Mouse (Mus musculus) frontal cortex, postnatal 36 days (tissue): Measurements from ENCODE around the gene Nup205.

Source experiments
- DNase-seq, 2 experiments: peaks; one replicate each; pipeline ENCODE4 v3.0.0; 2022; ENCODE audit warnings: low spot score in 2 of 2

The Nup205 gene

DNA sequence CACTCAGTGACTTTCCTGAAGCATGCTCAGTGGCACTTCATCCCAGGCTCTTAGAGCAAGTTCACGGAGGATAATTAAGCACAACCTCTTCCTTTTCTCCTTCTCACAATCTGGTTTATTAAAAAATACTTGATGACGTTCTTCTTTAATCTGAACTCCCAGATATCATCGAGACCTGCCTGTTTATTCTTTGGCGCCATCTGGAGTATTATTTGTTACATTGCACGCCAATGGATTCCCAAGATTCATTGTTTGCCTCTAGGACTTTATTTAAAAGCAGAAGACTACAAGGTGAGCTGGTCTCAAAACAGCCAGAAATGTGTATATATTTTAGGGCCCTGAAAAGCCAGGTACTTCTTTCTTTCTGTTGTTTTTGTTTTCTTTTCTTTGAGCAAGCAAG lies 67.9 kb downstream of the Nup205 start:
- DNase-seq: no peak

DNA sequence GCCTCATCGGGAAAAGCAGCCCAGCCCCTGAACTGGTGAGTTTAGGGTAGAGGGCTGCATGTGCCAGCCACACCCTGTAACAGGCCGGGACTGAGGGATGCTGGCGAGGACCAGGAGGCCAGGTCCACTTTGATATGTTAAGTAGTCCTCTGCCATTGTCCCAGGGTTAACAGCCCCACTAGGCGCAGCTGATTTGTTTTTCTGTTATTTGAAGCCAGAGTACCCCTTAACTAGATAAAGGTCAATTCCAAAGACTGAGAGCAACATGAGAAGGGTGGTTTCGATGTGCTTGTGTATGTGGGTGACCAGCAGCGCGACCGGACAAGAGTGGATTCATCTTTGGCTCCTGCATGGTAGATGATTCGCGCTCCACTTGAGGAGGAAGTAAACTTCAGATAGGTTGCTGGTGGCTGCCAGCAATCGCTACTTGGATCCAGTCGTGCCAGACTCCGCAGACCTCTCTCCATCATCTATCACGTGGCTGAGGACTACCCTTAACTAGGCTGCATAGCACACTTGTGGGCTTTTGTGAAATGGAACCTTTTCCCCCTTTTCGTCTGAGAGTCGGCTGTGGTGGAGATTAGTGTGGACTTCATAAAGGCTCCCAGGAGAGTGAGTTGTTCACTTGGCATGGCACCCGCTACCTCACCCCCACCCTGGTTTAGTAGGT lies 74.7 kb downstream of the Nup205 start:
- no peak for DNase-seq

DNA sequence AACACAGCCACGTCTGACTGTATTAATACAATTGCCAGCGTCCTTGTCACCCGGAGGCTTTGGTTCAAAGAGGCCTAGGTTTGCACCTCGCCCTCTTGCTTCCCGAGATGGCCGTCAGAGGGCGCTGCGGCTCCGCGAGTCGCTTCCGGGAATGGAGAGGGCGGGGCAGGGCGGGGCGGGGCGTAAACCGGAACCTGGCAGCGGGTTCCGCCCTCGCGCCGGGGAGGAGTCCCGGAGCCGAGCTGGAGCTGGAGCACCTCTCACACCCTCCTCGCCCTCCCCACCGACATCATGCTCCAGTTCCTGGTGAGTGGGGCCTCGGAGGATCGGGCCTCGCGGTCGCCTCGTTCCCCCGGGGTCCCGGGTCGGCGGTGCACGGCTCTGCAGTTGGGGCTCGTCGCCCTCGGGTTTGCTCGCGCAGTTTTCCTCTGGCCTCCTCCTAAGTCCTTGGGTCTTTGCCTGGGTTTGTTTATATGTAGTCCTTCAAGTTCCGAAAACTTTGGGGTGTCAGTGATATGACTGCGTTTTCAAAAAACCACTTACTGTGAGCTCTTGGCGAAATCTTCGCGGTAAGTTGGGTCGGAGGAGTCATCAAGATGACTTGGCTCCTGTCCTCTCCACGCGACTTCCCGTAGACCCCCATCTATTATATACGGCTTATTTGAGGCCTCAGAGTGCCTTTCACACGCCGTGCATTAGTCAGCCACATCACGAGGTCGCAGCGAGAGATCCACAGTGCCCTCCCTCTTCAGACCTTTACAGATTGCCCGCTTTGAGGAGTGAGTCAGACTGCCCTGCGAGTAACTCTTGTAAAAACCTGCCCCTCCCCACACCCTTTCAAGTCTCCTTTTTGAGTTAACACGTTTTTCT lies 75.5 kb downstream of the Nup205 start:
- peak; percentile 77 to 82 for DNase-seq

- no peak for DNase-seq
Measured at GRCm38 (mm10) chr6:35253474-35253873, 76.3 kb downstream of the Nup205 start.

- DNase-seq: no peak
Measured at GRCm38 (mm10) chr6:35254136-35254904, 77.1 kb downstream of the Nup205 start.

- DNase-seq: no peak
Measured at GRCm38 (mm10) chr6:35255017-35255416, 77.8 kb downstream of the Nup205 start.

DNA sequence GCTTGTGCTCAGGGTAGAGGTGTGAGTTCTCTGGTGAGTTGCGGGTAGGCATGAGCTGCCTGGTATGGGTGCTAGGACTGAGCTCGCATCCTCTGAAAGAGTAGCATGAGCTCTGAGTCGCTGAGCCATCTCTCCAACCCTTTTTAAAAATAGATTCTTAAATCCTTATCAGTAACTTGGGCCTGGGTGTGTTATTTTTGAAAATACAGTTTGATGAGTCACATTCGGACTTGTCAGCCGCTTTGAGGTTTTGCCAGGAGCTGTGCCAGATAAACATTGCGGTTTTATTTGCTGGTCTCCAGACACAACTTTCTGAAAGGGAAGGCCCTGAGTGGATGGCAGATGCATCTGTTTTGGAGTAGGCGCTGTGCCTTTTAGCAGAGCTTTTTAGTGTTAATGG lies 79.5 kb downstream of the Nup205 start:
- DNase-seq: peak; percentile 47 to 60

DNA sequence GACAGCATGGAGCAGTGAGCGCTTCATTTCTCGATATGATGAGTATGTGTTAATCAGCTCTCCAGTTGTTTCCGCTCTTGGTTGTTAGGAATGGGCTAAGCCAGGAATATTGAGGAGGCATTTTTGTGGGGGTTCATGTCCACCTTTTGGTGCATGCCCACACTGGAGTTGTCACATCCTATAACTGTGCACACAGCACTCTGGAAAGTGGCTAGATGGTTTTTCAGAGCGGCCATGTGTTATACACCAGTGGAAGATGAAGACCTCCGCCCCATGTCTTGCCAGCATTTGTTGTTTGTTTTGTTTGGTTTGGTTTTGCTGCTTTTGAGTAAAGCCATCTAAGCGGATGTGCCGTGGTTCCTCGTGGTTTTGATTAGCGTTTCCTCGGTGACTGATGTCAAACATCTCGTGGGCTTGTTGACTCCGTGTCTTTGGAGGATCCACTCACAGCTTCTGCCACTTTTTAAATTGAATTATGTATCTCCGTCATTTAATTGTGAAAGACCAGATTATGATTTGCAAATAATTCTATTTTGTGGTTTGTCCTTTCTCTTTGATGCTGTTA lies 80.5 kb downstream of the Nup205 start:
- no peak for DNase-seq

- no peak for DNase-seq
Measured at GRCm38 (mm10) chr6:35258922-35259321, 81.7 kb downstream of the Nup205 start.

DNA sequence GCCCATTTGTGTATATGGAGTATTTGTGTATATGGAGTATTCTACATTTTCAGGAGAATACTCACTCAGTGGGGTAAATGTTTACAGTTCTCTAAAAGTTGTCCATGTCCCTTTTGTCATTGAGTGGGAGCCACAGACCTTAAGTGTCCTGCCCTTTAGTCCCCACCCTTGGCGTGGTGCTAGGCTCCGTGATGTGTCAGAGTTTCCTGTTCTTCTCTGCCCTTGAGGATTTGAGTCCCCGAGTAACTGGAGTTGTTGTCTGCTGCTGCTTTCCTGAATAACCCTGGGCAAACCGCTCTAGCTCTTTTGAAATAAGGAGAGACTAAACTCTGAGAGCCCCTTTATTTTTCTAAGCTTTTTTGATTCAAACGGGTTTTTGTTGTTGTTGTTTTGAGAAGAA lies 82.3 kb downstream of the Nup205 start:
- DNase-seq: no peak

DNA sequence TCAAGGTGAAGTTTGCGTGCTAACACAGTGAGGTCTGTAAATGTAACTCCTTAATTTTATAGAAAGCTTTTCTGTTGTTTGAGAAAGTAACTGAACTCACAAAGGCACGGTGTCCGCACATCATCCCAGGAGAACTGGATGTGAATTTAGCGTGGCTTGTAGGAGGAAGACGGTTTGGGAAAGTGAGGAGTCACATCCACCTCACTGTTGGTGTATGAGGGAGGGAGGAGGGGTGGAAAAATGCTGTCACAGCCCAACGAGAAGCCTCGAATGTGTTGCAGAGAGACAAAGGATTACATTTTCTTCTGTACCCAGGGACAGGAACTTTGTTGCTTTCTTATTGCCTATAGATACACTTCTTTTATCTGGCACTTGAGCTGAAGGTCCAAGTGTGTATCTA lies 83.3 kb downstream of the Nup205 start:
- DNase-seq: no peak

GRCm38 (mm10) chr6:35265580-35266278 lies 88.5 kb downstream of the Nup205 start:
- DNase-seq: no peak

DNA sequence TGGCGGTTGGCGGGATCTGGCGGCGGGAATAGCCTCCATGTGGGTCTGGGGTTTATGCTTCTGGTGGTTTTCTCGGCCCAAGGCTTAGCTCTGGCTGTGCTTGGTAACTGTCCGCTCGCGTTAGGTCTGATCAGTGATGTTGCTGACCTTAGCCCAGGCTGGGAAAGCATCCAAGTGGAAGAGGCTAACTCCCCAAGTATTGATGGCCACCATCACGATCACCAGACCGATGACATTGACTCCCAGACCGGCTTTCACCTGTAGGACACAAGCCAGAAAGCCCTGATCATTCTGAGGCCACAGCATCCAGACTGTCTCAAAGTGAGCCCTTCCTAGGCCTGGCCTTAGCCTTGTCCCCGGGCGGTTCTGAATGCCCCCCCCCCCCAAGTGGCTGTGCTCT lies 91.5 kb downstream of the Nup205 start:
- DNase-seq: no peak

- no peak for DNase-seq
Measured at GRCm38 (mm10) chr6:35269643-35270042, 92.4 kb downstream of the Nup205 start.

DNA sequence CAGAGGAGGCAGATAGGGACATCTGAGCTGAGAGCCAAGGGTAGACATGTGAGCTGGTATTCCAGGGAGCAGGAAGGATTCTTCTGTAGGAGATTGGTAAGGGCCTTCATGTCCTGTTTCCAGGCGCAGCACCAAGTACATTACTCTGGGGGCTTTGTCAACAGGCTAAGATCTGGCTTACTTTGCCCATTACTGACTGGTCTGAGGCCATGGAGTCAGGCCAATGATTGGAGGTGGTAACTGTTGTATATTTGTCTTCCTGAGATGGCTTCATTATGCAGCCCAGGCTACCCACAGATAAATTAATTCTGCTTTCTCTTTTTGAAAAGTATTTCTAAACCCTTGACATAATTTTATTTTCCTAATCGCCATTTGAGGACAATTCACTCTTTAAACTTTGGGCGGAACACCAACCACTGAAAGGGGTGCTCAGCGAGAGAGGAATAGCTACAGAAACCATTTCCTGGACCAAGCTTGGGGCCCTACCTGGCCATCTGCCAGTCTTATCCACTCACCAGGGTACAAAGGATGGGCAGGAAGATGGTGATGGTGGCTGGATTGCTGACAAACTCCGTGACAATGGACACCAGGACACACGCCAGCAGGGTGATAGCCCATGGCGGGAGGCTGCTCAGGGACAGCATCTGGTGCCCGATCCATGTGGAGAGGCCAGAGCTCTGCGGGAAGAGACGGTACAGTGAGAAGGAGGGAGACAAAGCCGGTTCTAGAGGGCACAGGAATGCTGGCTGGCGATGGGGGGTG lies 94.1 kb downstream of the Nup205 start:
- DNase-seq: no peak

DNA sequence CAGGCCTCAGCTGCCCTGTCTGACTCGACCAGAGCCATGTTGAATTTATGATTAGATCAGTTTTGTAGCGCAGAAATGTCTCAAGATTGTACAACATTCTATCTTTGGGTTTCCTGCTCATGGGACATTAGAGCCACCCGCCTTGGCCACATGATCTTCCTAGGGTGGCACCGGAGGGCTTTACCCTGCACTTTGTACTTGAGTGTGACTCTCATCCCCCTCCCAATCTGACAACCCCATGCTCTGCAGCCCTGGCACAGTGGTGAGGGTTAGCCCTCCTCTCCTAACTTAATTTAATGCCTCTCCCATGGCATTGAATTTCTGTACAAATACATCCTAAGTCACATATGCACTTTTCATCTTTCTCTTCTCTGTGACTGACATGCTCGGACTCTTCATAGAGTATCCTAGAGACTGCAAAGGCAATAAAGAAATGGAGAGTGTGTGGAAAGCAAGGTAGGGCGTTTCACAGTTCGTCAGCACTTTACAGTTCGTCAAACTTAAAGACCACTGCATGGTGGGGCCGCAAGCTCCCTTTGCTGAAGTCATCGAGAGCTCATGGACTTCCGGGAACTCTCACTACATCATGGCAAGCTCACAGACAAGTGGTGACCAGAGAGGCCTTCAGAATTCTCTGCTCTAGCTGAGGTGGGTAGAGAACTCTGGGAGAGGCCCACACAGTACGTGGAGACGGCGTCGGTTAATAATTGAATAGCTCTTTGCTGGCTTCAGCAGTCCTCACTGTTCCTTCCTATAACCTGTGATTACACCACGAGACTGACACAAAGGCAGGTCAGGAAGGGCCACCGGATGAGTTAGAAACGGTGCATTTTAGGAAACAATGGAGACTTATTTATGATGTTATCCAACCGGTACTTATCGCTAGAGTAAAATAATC lies 94.9 kb downstream of the Nup205 start:
- DNase-seq: no peak

DNA sequence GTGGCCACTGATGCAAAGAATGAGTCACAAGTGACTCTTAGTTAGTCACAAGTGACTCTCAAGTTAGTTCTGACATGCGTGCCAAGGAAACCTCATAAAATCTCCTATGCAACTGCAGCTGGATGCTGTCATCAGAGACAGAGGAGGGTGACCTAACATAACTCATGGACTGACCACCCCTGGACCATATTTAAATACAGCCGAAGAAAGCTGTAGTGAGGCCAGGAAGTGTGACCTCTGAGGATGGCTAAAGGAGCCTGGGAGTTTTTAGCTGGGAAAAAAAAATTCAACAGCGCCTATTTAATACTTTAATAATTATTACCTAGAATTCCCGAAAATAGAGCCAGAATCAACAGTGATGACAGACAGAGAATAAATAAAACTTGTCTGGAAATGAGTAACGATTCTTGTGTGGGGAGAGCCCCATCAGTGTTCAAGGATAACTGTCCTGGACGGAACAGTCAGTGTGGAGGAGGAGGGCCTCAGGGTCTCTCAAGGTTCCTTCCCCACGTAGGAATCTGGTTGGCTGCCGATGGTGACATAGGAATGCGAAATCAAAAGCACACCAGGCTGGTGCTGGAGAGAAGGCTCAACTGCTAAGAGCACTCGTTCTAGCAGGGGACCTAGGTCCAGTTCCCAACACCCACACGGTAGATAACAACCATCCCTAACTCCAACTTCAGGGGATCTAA lies 96.3 kb downstream of the Nup205 start:
- DNase-seq: no peak

GRCm38 (mm10) chr6:35277903-35278587 lies 100.8 kb downstream of the Nup205 start:
- DNase-seq: no peak

DNA sequence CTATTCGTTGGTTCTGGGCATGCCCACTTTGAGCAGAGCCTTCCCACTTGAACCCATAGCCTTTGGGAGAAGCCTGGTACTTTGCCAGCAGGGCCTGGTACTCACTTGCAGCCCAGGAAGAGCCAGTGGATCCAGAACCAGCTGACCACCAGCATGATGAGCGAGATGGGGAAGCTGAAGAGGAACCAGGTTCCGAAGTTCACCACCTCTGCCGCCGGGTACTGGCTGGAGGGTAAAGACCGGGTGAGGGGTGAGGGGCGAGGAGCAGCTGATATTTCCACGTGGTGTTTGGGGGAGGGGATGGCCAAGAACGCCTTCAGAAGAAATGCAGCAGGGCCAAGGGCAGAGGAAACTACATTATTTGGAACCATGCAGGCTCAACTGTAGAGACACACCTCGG lies 102.1 kb downstream of the Nup205 start:
- DNase-seq: no peak
